Mouse (Mus musculus) C2C12 (cell line): ENCODE data around the gene Vax2.

Source experiments
- CEBPB ChIP-seq: IDR thresholded peaks from one replicate; pipeline ENCODE4 v1.6.1; 2011; ENCODE audit warnings: low read depth, mild to moderate bottlenecking, control low read depth, moderate library complexity
- CTCF ChIP-seq: IDR thresholded peaks from one replicate; pipeline ENCODE4 v1.5.1; 2011; ENCODE audit not compliant: control insufficient read depth, insufficient read depth, insufficient read length
- MAX ChIP-seq: IDR thresholded peaks from one replicate; pipeline ENCODE4 v1.6.1; 2011; ENCODE audit warnings: mild to moderate bottlenecking, control low read depth

DNA sequence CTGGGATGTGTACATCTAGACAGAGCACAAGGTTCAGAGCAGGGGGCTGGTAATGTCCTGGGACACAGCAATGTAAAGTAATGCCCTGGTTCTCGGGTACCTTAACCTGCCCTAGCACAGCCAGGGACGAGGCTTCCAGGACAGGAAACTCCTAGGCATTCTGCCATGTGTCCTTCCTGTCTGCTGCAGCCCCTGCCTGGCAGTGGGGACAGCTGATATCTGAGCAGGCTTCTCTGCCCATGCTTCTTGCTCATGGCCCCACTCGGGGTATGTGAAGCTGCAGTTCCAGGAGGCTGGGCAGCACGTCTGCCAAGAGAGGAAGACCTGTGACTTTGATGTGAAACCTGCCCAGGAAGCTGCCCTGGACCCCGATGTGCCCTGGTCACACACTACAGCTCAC lies 57.4 kb downstream of the Vax2 start:
- TF ChIP-seq CTCF: no peak
- no peak for TF ChIP-seq MAX
- TF ChIP-seq CEBPB: no peak
